Comparison of ENCODE assay signal across 25 mouse cellular contexts in genomic region chr5:31360955-31361354, GRCm38 (mm10).
A peak's percentile ranks its signal among the peaks of the same experiment; 100 is the strongest.
DNase-seq lines count a peak whose midpoint lies in the region; ATAC-seq and TF ChIP-seq lines count a peak whose summit lies in the region.
"Had no signal": no experiment of that assay in that cellular context is flagged by ENCODE, and none has a peak within 500 bp of the region (broad histone marks: within the 10 kb centered on the region; RNA-seq: fewer than 3 reads in every experiment).

No protein-coding gene starts in this region.

- no peak overlapping the region for H3K9ac ChIP-seq in heart, embryonic 11.5 days (ENCODE audit: low read depth, low read length)
- no peak overlapping the region for H3K9ac ChIP-seq in liver, embryonic 14.5 days (replicated peaks)
- no peak overlapping the region for H3K9ac ChIP-seq in MEL (ENCODE audit: control insufficient read depth, low read depth, low read length, poor library complexity, severe bottlenecking)
- no peak overlapping the region for H3K9ac ChIP-seq in stomach, postnatal 0 days (ENCODE audit: low read length)
- H3K9ac ChIP-seq: heart, embryonic 13.5 days; hindbrain, embryonic 14.5 days; liver, embryonic 15.5 days had no signal

- no peaks in the 10 kb centered on the region for H3K27me3 ChIP-seq in heart, embryonic 11.5 days (ENCODE audit: control insufficient read depth, insufficient read depth, low read length)
- no peaks in the 10 kb centered on the region for H3K27me3 ChIP-seq in liver, embryonic 14.5 days (ENCODE audit: control insufficient read depth, insufficient read depth, low read length)
- H3K27me3 ChIP-seq in MEL (ENCODE audit: control insufficient read depth in 1 of 2, insufficient read depth in 2 of 2, low read length in 2 of 2): peaks cover 0 to 2% of the 10 kb centered on the region in 2 experiments; a peak in 1 of 4 replicates
- H3K27me3 ChIP-seq in stomach, postnatal 0 days (ENCODE audit: control insufficient read depth, insufficient read depth, low read length): no peaks in the 10 kb centered on the region
- H3K27me3 ChIP-seq: heart, embryonic 13.5 days; liver, embryonic 15.5 days had no signal

- TF ChIP-seq CTCF in liver, embryonic 14.5 days (IDR thresholded peaks at IDR 0.05; ENCODE audit: low read depth): 0 out of 2 replicates have a peak, but pooled peaks have one; percentile 11
- peak in 1 of 3 experiments; percentile 34; a peak in 1 of 6 replicates for TF ChIP-seq CTCF in MEL (IDR thresholded peaks at IDR 0.05 in 2 of 3, conservative IDR thresholded peaks at IDR 0.05 in 1 of 3; ENCODE audit: control insufficient read depth in 1 of 3, insufficient read depth in 1 of 3, low read depth in 2 of 3, low read length in 3 of 3, poor library complexity in 1 of 3, severe bottlenecking in 1 of 3)
- TF ChIP-seq CTCF in stomach, postnatal 0 days (IDR thresholded peaks at IDR 0.05; ENCODE audit: low read depth): peak; percentile 38

- H3K4me1 ChIP-seq in heart, embryonic 11.5 days (ENCODE audit: control insufficient read depth, insufficient read depth, low read length): no peaks in the 10 kb centered on the region
- H3K4me1 ChIP-seq in liver, embryonic 14.5 days (replicated peaks; ENCODE audit: control insufficient read depth in 2 of 2, insufficient read depth in 2 of 2, low read length in 1 of 2): no peaks in the 10 kb centered on the region
- H3K4me1 ChIP-seq in MEL (ENCODE audit: control insufficient read depth in 1 of 2, insufficient read depth in 2 of 2, low read length in 2 of 2): no peaks in the 10 kb centered on the region
- H3K4me1 ChIP-seq in stomach, postnatal 0 days (replicated peaks; ENCODE audit: control insufficient read depth, insufficient read depth): no peaks in the 10 kb centered on the region
- H3K4me1 ChIP-seq: embryonic facial prominence, embryonic 10.5 days; heart, embryonic 13.5 days; limb, embryonic 10.5 days; liver, embryonic 15.5 days had no signal

- no peak overlapping the region for H3K4me3 ChIP-seq in heart, embryonic 11.5 days (ENCODE audit: low read depth, low read length)
- H3K4me3 ChIP-seq in liver, embryonic 14.5 days (ENCODE audit: insufficient read depth in 1 of 2, low read depth in 2 of 2, low read length in 2 of 2): no peak overlapping the region
- no peak overlapping the region for H3K4me3 ChIP-seq in MEL (ENCODE audit: control insufficient read depth in 1 of 2, insufficient read depth in 1 of 2, low read depth in 2 of 2, low read length in 2 of 2)
- no peak overlapping the region for H3K4me3 ChIP-seq in stomach, postnatal 0 days (ENCODE audit: low read depth, low read length)
- H3K4me3 ChIP-seq: embryonic facial prominence, embryonic 10.5 days; gastrocnemius, adult 2 months; heart, embryonic 13.5 days; left cerebral cortex, adult 2 months; limb, embryonic 10.5 days; liver, embryonic 15.5 days had no signal

- H3K4me2 ChIP-seq in heart, embryonic 11.5 days: no peak overlapping the region
- H3K4me2 ChIP-seq in liver, embryonic 14.5 days (ENCODE audit: low read depth): no peak overlapping the region
- H3K4me2 ChIP-seq in stomach, postnatal 0 days (replicated peaks; ENCODE audit: low read depth): no peak overlapping the region
- H3K4me2 ChIP-seq: heart, embryonic 13.5 days; hindbrain, embryonic 14.5 days; liver, embryonic 15.5 days had no signal

- no peaks in the 10 kb centered on the region for H3K36me3 ChIP-seq in heart, embryonic 11.5 days (ENCODE audit: control insufficient read depth, insufficient read depth, low read length)
- H3K36me3 ChIP-seq in liver, embryonic 14.5 days (replicated peaks; ENCODE audit: control insufficient read depth, insufficient read depth, low read depth): no peaks in the 10 kb centered on the region
- no peaks in the 10 kb centered on the region for H3K36me3 ChIP-seq in MEL (ENCODE audit: control insufficient read depth in 1 of 2, insufficient read depth in 2 of 2, low read length in 2 of 2)
- no peaks in the 10 kb centered on the region for H3K36me3 ChIP-seq in stomach, postnatal 0 days (ENCODE audit: control insufficient read depth, insufficient read depth, low read length)
- H3K36me3 ChIP-seq: embryonic facial prominence, embryonic 10.5 days; G1E; heart, embryonic 13.5 days; limb, embryonic 10.5 days; liver, embryonic 15.5 days had no signal

- no peak for TF ChIP-seq POLR2A in MEL (IDR thresholded peaks at IDR 0.05; ENCODE audit: control insufficient read depth in 1 of 2, insufficient read depth in 1 of 2, low read depth in 1 of 2, low read length in 2 of 2, poor library complexity in 1 of 2)

- DNase-seq in heart, adult 11 months: peak; percentile 79
- DNase-seq in liver, embryonic 14.5 days (ENCODE audit: low read depth in 3 of 3, low spot score in 3 of 3): no peak
- no peak for DNase-seq in liver
- no peak for DNase-seq in MEL (ENCODE audit: low read depth, low spot score)
- no peak for DNase-seq in stomach, postnatal 0 days (ENCODE audit: low spot score)
- DNase-seq in B cell, adult 2 months: no peak
- DNase-seq: adrenal gland, postnatal 25 days; cerebellum, adult 8-10 months; gastrocnemius, adult 2 months; heart, postnatal 36 days; kidney, postnatal 14 days; lung, postnatal 14 days; retina, postnatal 1 day; right cerebral cortex, postnatal 4 days; thymus, postnatal 25 days had no signal

- WGBS in heart, embryonic 11.5 days (ENCODE audit: insufficient replicate concordance): 61% methylated on average over 6 of the region's 6 CpGs
- 61% methylated on average over 6 of the region's 6 CpGs for WGBS in liver, embryonic 14.5 days (ENCODE audit: insufficient replicate concordance)
- 79% methylated on average over 6 of the region's 6 CpGs for WGBS in stomach, postnatal 0 days

- TF ChIP-seq RAD21 in MEL (IDR thresholded peaks at IDR 0.05; ENCODE audit: low read depth, low read length): peak; percentile 24

- H3K9me3 ChIP-seq in heart, embryonic 11.5 days (replicated peaks; ENCODE audit: control insufficient read depth, low read length): no peaks in the 10 kb centered on the region
- H3K9me3 ChIP-seq in liver, embryonic 14.5 days (ENCODE audit: control insufficient read depth, low read length): no peaks in the 10 kb centered on the region
- no peaks in the 10 kb centered on the region for H3K9me3 ChIP-seq in MEL (replicated peaks; ENCODE audit: insufficient read depth, low read length)
- no peaks in the 10 kb centered on the region for H3K9me3 ChIP-seq in stomach, postnatal 0 days (ENCODE audit: control insufficient read depth, low read length)
- H3K9me3 ChIP-seq: embryonic facial prominence, embryonic 10.5 days; G1E; heart, embryonic 13.5 days; limb, embryonic 10.5 days; liver, embryonic 15.5 days had no signal

- no peaks in the 10 kb centered on the region for H3K79me2 ChIP-seq in MEL (ENCODE audit: control insufficient read depth, insufficient read depth, low read length, poor library complexity)

- TF ChIP-seq EP300 in liver, embryonic 14.5 days (IDR thresholded peaks at IDR 0.05; ENCODE audit: low read depth): no peak
- no peak for TF ChIP-seq EP300 in MEL (IDR thresholded peaks at IDR 0.05; ENCODE audit: low read depth in 1 of 2, low read length in 2 of 2)
- TF ChIP-seq EP300 in stomach, postnatal 0 days (optimal IDR thresholded peaks at IDR 0.05): no peak

- ATAC-seq in heart, embryonic 11.5 days (replicated peaks; ENCODE audit: insufficient number of reproducible peaks, low FRiP score, low TSS enrichment): no peak
- ATAC-seq in liver, embryonic 14.5 days (ENCODE audit: insufficient read depth): no peak
- no peak for ATAC-seq in stomach, postnatal 0 days (ENCODE audit: low FRiP score, low TSS enrichment)
- ATAC-seq: intestine, embryonic 16.5 days; midbrain, embryonic 16.5 days had no signal

- H3K27ac ChIP-seq in heart, embryonic 11.5 days (ENCODE audit: low read depth, low read length): no peak overlapping the region
- no peak overlapping the region for H3K27ac ChIP-seq in liver, embryonic 14.5 days
- H3K27ac ChIP-seq in MEL (ENCODE audit: control insufficient read depth, low read depth, low read length): no peak overlapping the region
- no peak overlapping the region for H3K27ac ChIP-seq in stomach, postnatal 0 days (replicated peaks)
- H3K27ac ChIP-seq: embryonic facial prominence, embryonic 10.5 days; gastrocnemius, adult 2 months; heart, embryonic 13.5 days; hindbrain, embryonic 14.5 days; left cerebral cortex, adult 2 months; limb, embryonic 10.5 days; liver, embryonic 15.5 days had no signal

TF ChIP-seq in MEL, 35 proteins besides CTCF, POLR2A, EP300 and RAD21:
- TF ChIP-seq MYC (IDR thresholded peaks at IDR 0.05; ENCODE audit: low read depth, low read length) (no peak), SMC3 (IDR thresholded peaks at IDR 0.05; ENCODE audit: low read depth, low read length) (0 out of 2 replicates have a peak, but pooled peaks have one; percentile 8), TCF12 (IDR thresholded peaks at IDR 0.05; ENCODE audit: low read depth, low read length) (no peak)
